Mouse (Mus musculus) megakaryocyte, embryonic 14.5 days (primary cell): ENCODE data around the gene Ccdc73.

ENCODE experiments used
- FLI1 ChIP-seq: IDR thresholded peaks from 2 replicates; pipeline ENCODE4 v1.6.1; 2012; ENCODE audit warnings: low read length, inconsistent platforms, mixed read lengths
- GATA1 ChIP-seq: IDR thresholded peaks from 3 replicates; pipeline ENCODE4 v1.6.1; 2012; ENCODE audit warnings: mixed read lengths, low read length, inconsistent platforms, borderline replicate concordance

DNA sequence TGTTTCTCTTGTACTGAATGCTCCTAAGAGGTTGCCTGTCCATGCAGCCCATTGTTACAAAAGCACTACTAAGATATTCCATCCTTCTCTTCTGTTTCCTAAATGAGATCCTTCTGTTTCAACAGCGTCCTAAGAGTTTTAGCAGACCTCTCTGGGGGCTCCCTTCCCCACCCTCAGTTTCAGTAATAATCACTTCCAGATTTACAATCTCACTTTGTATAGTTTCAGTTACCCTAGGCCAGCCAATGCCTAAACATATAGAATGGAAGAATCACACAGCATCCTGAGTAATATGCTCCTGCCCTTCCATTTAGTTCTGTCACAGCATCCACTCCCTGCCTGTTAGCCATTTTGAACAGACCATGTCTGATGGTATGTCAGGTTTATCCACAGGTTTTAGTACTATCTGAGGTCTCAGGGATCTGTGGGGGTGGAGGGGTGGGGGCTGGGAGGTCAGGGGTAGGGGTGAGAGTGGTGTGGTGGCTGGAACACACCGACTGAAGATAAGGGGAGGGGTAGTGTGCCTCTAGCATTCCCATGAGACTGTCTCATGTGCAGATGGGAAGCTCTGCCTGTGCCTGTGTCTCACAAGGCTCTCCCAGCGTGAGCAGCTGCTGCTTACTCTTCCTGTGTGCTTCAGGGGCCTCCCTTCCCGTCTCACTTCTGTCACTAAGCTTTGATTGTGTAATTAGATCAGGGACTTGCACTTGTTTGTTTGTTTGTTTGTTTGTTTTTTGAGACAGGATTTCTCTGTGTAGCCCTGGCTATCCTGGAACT lies 20.8 kb upstream of the Ccdc73 start:
- no peak for TF ChIP-seq GATA1
- no peak for TF ChIP-seq FLI1
